Mouse (Mus musculus) stomach, embryonic 16.5 days (tissue): ENCODE measurements around the gene Igfbp3. TPM values are rescaled to one million over a fixed set of nuclear protein-coding genes. Genes with fewer than 3 reads are reported as not detected.

Source experiments
- ATAC-seq: fragments of 200-750 bp; cut with Nextera tagmentation; 2 replicates; pipeline ENCODE4 v1.8.0; 2017; ENCODE audit warnings: moderate number of reproducible peaks, moderate TSS enrichment; ENCODE audit not compliant: insufficient read depth, low FRiP score
- H3K27ac ChIP-seq: fragments of 300-500 bp; sonication (generic); 2 replicates; pipeline ENCODE4 v1.5.1; 2014; ENCODE audit warnings: low read length
- H3K27me3 ChIP-seq: fragments of 300-500 bp; sonication (generic); 2 replicates; pipeline ENCODE4 v1.6.1; 2014; ENCODE audit warnings: low read length, control low read depth, mixed read lengths; ENCODE audit not compliant: control insufficient read depth, insufficient read depth
- H3K36me3 ChIP-seq: fragments of 300-500 bp; sonication (generic); 2 replicates; pipeline ENCODE4 v1.6.1; 2014; ENCODE audit warnings: low read length; ENCODE audit not compliant: control insufficient read depth, insufficient read depth
- H3K4me1 ChIP-seq: fragments of 300-500 bp; sonication (generic); 2 replicates; pipeline ENCODE4 v1.6.1; 2014; ENCODE audit warnings: low read length, control low read depth, mixed read lengths; ENCODE audit not compliant: control insufficient read depth, insufficient read depth
- H3K4me2 ChIP-seq: fragments of 300-500 bp; sonication (generic); 2 replicates; pipeline ENCODE4 v1.6.1; 2014; ENCODE audit warnings: low read depth, low read length, mixed read lengths
- H3K4me3 ChIP-seq: fragments of 300-500 bp; sonication (generic); replicated peaks from 2 replicates; pipeline ENCODE4 v1.5.1; 2014; ENCODE audit warnings: mild to moderate bottlenecking, low read length
- H3K9ac ChIP-seq: fragments of 300-500 bp; sonication (generic); 2 replicates; pipeline ENCODE4 v1.6.1; 2014; ENCODE audit warnings: low read length
- H3K9me3 ChIP-seq: fragments of 300-500 bp; sonication (generic); replicated peaks from 2 replicates; pipeline ENCODE4 v1.6.1; 2016; ENCODE audit warnings: low read length, control low read depth; ENCODE audit not compliant: control insufficient read depth
- WGBS: fragments of 180-500 bp; shearing (Covaris S2); extraction: QIAGEN DNeasy Blood & Tissue Kit; methylation state at CpG from one replicate; pipeline ENCODE4 v1.1.7; 2014; 5-methylcytosine and 5-hydroxymethylcytosine counted together
- polyA plus RNA-seq: library from polyadenylated mRNA; unstranded; fragments of >200 nt; fragmentation: Nextera tagmentation; extraction: Ambion mirVana; gene quantifications from 2 replicates; pipeline ENCODE4 v1.2.1, GENCODE M21; 2015

Gene Igfbp3
- polyA plus RNA-seq, 1 experiment from 2014 or later, result 50.8 TPM

GRCm38 (mm10) chr11:7188469-7188868 is 25.3 kb downstream of the Igfbp3 start, which contains the start of gene Gm11985:
Gene Gm11985 (minus strand): TSS chr11:7188569.
- H3K4me2 ChIP-seq, result no peak within 1 kb of the TSS
- H3K27ac ChIP-seq, result no peak within 1 kb of the TSS
- H3K4me3 ChIP-seq, result no peak within 1 kb of the TSS
- no peaks in the 10 kb centered on the region for H3K9me3 ChIP-seq
- no peaks in the 10 kb centered on the region for H3K27me3 ChIP-seq
- H3K4me1 ChIP-seq, result no peaks in the 10 kb centered on the region
- WGBS, result 78% methylated on average over 13 of the region's 13 CpGs
- H3K9ac ChIP-seq, result no peak within 1 kb of the TSS
- ATAC-seq, result no peak
- no peaks in the 10 kb centered on the region for H3K36me3 ChIP-seq

GRCm38 (mm10) chr11:7187472-7187871 is 26.3 kb downstream of the Igfbp3 start:
- H3K4me3 ChIP-seq, result no peak overlapping the region
- no peak for ATAC-seq
- no peak overlapping the region for H3K27ac ChIP-seq
- no peaks in the 10 kb centered on the region for H3K9me3 ChIP-seq
- no peaks in the 10 kb centered on the region for H3K27me3 ChIP-seq
- 52% methylated on average over 8 of the region's 8 CpGs for WGBS
- H3K4me2 ChIP-seq, result no peak overlapping the region
- H3K36me3 ChIP-seq, result no peaks in the 10 kb centered on the region
- no peak overlapping the region for H3K9ac ChIP-seq
- no peaks in the 10 kb centered on the region for H3K4me1 ChIP-seq

GRCm38 (mm10) chr11:7184420-7184819 is 29.3 kb downstream of the Igfbp3 start:
- 25% methylated on average over 1 of the region's 1 CpGs for WGBS
- no peaks in the 10 kb centered on the region for H3K27me3 ChIP-seq
- H3K4me3 ChIP-seq, result no peak overlapping the region
- H3K36me3 ChIP-seq, result no peaks in the 10 kb centered on the region
- H3K9me3 ChIP-seq, result no peaks in the 10 kb centered on the region
- no peak overlapping the region for H3K27ac ChIP-seq
- H3K4me1 ChIP-seq, result no peaks in the 10 kb centered on the region
- H3K9ac ChIP-seq, result no peak overlapping the region
- ATAC-seq, result peak; percentile 64; the same call in 1 of the 2 replicates
- H3K4me2 ChIP-seq, result no peak overlapping the region

- H3K27ac ChIP-seq, result no peak overlapping the region
- no peaks in the 10 kb centered on the region for H3K27me3 ChIP-seq
- 37% methylated on average over 8 of the region's 8 CpGs for WGBS
- H3K9me3 ChIP-seq, result no peaks in the 10 kb centered on the region
- no peak overlapping the region for H3K4me2 ChIP-seq
- no peak overlapping the region for H3K4me3 ChIP-seq
- H3K36me3 ChIP-seq, result no peaks in the 10 kb centered on the region
- H3K4me1 ChIP-seq, result no peaks in the 10 kb centered on the region
- no peak for ATAC-seq
- H3K9ac ChIP-seq, result no peak overlapping the region
These were observed 31.2 kb downstream of the Igfbp3 start for GRCm38 (mm10) chr11:7182409-7183042.

- no peak overlapping the region for H3K4me2 ChIP-seq
- H3K27me3 ChIP-seq, result no peaks in the 10 kb centered on the region
- H3K9ac ChIP-seq, result no peak overlapping the region
- H3K4me3 ChIP-seq, result no peak overlapping the region
- peak; percentile 50; the same call in 1 of the 2 replicates for ATAC-seq
- H3K27ac ChIP-seq, result no peak overlapping the region
- H3K4me1 ChIP-seq, result no peaks in the 10 kb centered on the region
- H3K36me3 ChIP-seq, result no peaks in the 10 kb centered on the region
- H3K9me3 ChIP-seq, result no peaks in the 10 kb centered on the region
- 69% methylated on average over 2 of the region's 2 CpGs for WGBS
These were observed 34.4 kb downstream of the Igfbp3 start for GRCm38 (mm10) chr11:7179276-7179675.

GRCm38 (mm10) chr11:7178724-7179123 is 35.0 kb downstream of the Igfbp3 start:
- no peak overlapping the region for H3K4me3 ChIP-seq
- no peaks in the 10 kb centered on the region for H3K4me1 ChIP-seq
- H3K27me3 ChIP-seq, result no peaks in the 10 kb centered on the region
- no peak overlapping the region for H3K9ac ChIP-seq
- H3K27ac ChIP-seq, result no peak overlapping the region
- 51% methylated on average over 4 of the region's 4 CpGs for WGBS
- no peak for ATAC-seq
- no peak overlapping the region for H3K4me2 ChIP-seq
- no peaks in the 10 kb centered on the region for H3K36me3 ChIP-seq
- H3K9me3 ChIP-seq, result no peaks in the 10 kb centered on the region

GRCm38 (mm10) chr11:7173664-7174063 is 40.1 kb downstream of the Igfbp3 start:
- ATAC-seq, result no peak
- Histone ChIP-seq H3K4me1 (no peaks in the 10 kb centered on the region), H3K4me3 (no peak overlapping the region), H3K27ac (no peak overlapping the region), H3K9me3 (no peaks in the 10 kb centered on the region), H3K4me2 (no peak overlapping the region), H3K9ac (no peak overlapping the region), H3K36me3 (no peaks in the 10 kb centered on the region), H3K27me3 (no peaks in the 10 kb centered on the region)
- 66% methylated on average over 6 of the region's 6 CpGs for WGBS

GRCm38 (mm10) chr11:7169645-7170044 is 44.1 kb downstream of the Igfbp3 start:
- H3K27ac ChIP-seq, result no peak overlapping the region
- H3K4me2 ChIP-seq, result no peak overlapping the region
- WGBS, result 95% methylated on average over 1 of the region's 1 CpGs
- H3K9ac ChIP-seq, result no peak overlapping the region
- ATAC-seq, result no peak
- no peaks in the 10 kb centered on the region for H3K36me3 ChIP-seq
- H3K4me3 ChIP-seq, result no peak overlapping the region
- H3K4me1 ChIP-seq, result no peaks in the 10 kb centered on the region
- no peaks in the 10 kb centered on the region for H3K27me3 ChIP-seq
- H3K9me3 ChIP-seq, result no peaks in the 10 kb centered on the region

GRCm38 (mm10) chr11:7164416-7164815 is 49.3 kb downstream of the Igfbp3 start:
- Histone ChIP-seq H3K27ac (no peak overlapping the region), H3K4me3 (no peak overlapping the region), H3K27me3 (no peaks in the 10 kb centered on the region), H3K9me3 (no peaks in the 10 kb centered on the region), H3K4me2 (no peak overlapping the region), H3K36me3 (no peaks in the 10 kb centered on the region), H3K4me1 (peaks cover 13% of the 10 kb centered on the region), H3K9ac (no peak overlapping the region)
- ATAC-seq, result no peak
- 73% methylated on average over 4 of the region's 4 CpGs for WGBS
